Mouse (Mus musculus): ENCODE data around the gene Foxe3.
A peak's percentile ranks its signal among the peaks of the same experiment; 100 is the strongest.
"Not testable (repeated sequence)": the region's sequence is repeated elsewhere in the genome, so short reads cannot be mapped to it uniquely, and the experiment has no call there.

Gene Foxe3

DNA sequence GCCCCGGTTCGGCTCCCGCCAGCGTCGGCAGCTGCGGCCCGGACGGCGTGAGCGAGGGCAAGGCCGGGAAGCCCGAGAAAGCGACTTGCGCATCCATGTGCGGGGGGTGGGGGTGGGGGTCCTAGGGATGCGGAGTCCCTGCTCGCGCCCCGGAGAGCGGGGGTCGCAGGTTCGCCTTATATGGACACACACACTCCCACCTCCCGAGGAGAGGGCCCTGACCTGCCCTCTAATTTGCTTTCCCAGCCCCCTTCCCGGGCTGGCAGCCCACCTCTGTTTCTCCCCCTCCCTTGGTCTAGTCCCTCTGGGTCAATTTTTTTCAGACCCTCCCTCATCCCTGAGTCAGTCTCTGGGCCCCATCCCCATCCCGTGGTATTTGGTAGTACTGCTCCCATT lies at the start of gene Foxe3:
Foxe3 (minus strand) TSS at position 97 of the 396 bp plus-strand sequence.
- no peak for DNase-seq (ENCODE audit: low read depth)

DNA sequence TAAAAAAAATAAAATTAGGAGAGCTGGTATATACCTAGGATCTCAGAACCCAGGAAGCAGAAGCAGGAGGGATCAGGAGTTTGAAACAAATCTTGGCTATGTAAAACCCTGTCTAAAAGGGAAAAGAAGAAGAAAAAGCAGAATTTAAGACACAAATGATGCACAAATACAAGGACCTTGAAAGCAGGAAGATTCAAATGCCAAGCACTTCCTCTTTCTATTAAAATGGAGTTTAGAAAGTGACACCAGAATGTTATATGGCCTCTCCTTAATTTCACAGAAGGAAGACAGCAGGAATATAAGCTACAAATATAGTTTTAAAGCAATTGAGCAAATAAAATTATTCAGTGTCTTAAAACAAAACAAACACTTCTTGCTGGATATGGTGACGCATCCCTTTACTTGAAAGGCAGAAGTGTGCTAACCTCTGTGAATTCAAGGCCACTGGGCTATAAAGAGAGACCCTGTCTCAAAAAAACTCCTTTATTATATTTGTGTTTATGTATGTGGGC lies 47.5 kb upstream of the Foxe3 start:
- no peak for DNase-seq (ENCODE audit: low read depth)

DNA sequence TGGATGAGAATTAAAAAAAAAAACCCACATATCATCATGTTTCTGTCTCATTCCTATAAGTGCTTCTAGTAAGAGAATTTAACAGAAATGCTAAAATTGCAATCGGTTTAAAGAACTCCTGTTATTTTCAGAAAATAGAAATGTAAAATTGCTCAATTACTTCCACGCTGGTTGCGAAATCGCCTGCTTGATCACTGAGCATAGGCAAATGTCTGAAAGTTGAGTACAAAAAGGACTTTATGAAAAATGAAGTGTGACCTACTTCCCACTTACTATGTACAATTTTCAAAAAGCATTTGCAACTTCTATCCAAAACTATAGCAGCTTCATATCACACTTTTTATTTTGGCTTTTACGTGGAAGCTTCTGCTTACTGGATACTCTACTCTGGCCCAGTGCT lies 44.9 kb upstream of the Foxe3 start:
- DNase-seq (ENCODE audit: low read depth) = peak; percentile 68

DNA sequence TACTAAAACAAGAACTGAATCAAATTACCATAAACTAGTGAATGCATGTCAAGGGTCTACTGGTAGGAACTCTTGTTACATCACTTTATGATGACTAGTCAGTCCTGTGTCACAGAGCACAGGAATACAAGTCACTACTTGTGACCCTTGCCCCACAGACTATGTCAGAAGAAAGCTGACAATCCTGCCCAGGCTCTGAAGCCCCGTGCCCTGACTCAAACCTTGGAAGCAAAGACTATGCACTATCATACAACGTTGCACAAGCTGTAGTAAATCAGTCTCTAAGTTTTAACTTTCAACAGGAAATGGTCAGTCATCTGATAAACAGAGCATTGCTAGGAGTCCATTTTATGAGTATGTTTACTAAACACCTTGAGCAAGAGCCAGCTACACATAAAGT lies 35.1 kb upstream of the Foxe3 start:
- DNase-seq (ENCODE audit: low read depth) = not testable (repeated sequence)

DNA sequence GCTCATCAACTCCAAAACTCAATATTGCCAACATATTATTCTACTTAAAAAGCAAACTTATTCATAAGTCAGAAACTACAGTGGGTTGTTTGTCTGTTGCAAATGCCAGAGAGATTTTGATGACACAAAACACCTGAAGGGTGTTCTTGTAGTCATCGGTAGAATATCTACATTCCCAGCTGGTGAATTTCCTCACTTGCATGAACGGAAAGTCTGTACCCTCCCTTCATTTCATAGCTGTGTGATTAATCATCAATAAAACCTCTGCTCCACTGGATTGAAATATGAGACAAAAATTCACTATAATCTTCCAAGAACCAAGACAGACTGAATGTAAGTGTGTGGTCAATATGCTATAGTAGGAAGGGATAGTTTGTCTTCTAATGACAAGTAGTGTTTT lies 33.7 kb upstream of the Foxe3 start:
- peak; percentile 68 for DNase-seq (ENCODE audit: low read depth)

DNA sequence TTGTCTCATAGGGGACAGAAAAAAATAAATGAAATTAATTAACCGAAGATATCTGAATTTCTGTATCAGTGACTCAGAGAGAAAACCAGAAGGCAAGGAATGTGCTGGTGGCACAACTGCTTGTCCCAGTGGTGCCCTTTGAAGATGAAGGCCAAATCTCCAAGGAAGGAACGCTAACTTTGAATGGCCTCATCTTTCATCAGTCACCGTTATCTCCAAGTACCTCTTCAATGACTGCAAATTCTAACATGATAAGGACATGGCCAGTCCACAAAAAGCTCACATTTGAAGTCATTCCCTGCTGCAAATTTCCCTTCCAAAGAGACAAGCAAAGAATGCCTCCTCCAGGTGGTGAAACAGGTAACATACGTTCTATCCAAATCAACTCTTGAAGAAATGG lies 33.0 kb upstream of the Foxe3 start:
- no peak for DNase-seq (ENCODE audit: low read depth)

DNA sequence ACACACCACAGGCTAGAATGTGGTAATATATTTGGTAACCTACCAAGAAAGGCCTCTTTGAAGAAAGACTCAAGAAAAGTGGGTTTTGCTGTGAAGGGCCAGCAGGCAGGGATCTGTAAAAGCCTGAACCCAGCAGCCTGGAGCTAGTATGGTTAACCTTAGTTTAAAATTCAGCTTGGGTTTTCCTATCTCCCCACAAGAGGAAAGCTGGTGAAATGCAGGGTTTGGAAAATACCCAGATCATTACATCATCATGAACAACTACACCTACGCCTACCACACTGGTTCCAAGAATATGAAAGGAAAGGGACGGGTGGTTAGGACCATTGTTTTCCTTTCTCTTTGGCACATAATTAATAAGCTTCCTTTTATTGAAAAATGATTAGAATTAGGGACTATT lies 32.4 kb upstream of the Foxe3 start:
- DNase-seq (ENCODE audit: low read depth) = peak; percentile 59

DNA sequence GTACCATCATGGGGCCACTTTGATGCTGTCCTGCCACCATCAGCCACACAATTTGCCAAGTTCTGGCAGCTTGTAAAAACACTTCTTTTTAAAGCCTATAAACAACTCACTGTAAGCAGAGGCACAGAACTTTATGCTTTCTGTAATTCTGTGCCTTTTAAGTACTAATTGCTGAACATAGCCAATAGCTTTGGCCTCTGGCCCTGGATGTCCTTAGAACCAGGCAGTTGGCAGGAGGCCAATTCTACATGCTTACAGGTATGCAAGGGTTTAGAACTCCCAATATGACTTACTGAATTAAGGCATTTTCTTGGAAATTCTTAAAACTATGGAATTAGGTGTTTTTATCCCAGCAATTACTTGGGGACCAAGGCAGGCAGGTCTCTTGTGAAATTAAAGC lies 31.6 kb upstream of the Foxe3 start:
- peak; percentile 37 for DNase-seq (ENCODE audit: low read depth)

DNA sequence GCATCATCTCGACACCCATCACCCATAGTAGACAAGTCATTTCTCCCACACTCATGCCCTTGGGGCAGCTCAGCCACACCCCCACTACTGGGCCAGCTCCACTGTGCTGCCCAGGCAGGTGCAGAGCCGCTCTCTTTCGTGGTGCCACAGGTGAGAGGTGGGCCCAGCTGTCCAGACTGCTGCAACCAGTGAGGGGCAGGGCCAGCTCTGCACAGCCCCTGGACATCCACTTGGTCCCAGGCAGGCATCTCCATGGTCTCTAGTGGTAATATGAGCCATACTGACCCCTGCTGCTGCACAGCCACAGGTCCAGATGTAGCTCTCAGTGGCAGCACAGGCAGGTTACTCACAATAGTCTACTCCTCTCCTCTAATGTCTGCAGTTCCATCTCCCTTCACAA lies 27.4 kb upstream of the Foxe3 start:
- no peak for DNase-seq (ENCODE audit: low read depth)

DNA sequence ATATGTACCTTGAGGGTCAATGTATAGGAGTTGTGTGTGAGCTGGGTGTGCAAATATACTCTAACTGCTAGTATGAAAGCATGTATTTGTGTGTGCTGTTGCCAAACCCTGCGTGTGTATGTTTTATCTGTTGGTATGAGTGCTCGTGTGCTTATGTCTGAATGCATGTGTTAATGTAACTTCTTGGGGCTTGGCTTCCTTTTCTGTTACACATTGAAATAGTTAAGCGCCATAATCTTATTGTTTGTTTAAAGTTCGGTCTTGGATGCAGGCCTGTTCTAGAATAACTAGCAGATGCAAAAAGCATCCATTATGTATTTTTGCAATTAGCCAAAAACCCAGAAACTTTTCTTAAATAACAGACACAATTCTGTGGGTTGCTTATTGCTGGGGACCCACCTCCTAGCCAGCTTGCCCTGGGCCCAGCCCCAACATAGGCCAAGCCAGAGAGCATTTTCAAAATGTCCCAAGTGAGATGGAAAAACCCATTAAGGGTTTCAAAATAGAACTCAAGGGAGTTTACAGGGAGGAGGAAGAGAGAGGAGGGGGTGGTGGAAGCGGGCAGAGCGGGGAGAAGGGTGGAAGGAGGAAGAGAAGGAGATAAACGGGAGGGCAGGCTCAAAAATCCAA lies 22.2 kb upstream of the Foxe3 start:
- peak; percentile 77 for DNase-seq (ENCODE audit: low read depth)

DNA sequence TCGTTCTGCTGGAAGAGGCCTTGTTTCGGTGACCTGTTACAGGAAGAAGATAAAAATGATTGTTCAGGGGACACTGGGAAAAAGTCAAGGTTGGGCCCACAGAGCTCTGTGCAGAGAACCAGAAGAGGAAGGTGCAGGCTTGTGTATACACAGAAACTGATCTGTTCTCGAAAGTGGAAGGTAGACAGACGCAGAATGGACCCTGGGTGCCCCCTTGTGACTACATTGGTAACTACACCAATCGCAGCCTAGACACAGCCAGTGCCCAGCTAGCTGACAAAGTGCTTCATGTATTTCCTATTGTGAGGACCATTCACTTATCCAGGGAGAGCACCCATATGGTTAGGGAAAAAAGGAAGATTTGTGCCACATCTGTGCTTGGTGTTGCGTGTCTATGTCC lies 21.6 kb upstream of the Foxe3 start:
- DNase-seq (ENCODE audit: low read depth) = peak; percentile 94

DNA sequence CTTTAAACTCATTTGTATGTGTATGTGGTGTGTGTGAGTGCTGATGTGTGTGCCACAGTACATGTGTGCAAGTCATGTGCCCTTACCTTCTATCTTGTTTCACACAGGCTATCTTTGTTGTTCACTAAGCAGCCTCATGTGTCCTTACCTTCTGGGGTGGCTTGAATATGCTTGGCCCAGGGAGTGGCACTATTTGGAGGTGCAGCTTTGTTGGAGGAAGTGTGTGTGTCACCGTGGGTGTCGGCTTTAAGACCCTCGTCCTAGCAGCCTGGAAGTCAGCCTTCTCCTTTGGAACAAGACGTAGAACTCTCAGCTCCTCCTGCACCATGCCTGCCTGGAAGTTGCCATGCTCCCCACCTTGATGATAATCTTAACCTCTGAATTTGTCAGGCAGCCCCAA lies 20.6 kb upstream of the Foxe3 start:
- no peak for DNase-seq (ENCODE audit: low read depth)

DNA sequence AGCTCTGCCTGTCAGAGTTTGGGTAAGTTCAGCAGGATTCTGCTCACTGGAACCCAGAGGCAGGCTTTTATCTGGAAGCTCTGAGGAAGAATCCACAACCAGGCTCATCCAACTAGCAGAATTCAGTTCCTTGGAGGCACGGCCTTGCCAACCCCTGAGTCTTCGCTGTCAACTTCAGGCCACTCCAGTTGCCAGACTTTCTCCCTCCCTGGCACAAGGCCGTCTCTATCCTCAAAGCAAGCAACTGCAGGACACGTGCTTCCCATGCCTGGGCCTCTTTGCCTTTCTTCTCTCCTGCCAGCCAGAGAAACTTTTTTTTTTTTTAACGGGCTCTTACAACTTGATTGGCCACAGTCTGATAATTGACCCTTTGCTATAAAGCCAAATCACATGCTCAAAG lies 19.2 kb upstream of the Foxe3 start:
- DNase-seq (ENCODE audit: low read depth) = no peak

DNA sequence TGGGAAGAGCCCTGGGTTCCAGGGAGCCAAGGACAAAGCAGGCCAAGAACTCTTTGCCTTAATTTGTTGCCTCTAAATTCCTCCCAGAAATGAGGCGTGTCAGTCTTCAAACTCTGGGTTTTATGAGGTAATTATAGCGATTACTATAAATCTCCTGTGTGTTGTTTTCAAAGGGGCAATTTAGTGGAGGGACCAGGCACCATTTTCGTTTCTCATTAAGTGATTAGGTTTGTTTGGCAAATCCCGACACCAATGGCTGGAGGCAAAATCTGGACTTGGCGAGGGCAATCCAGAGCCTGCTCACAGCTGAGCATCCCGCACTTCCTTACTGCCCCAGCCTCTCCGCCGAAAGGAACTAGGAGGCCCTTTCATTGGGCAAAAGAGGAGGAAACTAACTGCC lies 16.8 kb upstream of the Foxe3 start:
- no peak for DNase-seq (ENCODE audit: low read depth)

DNA sequence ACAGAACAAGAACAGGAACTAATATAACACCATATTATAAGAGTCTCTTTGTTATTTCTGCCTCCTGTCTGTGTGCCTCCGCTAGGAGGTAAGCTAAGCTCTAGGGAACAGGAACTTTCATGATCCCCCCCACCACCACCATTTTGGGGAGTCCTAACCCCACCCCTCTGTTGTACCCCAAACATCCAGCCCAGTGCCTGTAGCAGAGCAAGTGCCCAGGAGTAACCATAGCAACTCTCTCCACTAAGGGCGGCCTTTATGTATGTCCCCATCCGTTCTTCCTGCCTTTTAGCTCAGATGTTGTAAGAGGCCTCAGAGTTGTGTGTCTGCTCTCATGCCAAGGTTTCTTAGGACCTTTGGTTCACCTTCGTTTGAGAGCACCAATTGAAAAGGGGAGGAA lies 16.3 kb upstream of the Foxe3 start:
- DNase-seq (ENCODE audit: low read depth) = no peak

DNA sequence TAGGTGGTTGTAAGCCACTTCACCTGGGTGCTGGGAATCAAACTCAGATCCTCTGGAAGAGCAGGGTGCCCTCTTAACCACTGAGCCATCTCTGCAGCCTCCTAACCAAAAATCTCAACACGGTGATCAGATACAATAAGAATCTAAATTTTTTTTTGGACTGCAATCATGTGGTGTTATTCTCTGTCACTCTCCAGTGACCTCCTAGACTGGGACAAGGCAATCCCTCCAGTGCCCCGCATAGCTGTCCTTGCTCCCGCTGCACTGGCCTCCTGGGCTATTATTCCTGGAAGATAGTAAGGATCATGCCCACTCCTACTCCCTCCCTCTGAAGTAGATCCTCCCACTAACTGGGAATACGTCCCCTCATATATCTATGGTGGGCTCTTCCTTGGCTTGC lies 15.5 kb upstream of the Foxe3 start:
- DNase-seq (ENCODE audit: low read depth) = no peak

DNA sequence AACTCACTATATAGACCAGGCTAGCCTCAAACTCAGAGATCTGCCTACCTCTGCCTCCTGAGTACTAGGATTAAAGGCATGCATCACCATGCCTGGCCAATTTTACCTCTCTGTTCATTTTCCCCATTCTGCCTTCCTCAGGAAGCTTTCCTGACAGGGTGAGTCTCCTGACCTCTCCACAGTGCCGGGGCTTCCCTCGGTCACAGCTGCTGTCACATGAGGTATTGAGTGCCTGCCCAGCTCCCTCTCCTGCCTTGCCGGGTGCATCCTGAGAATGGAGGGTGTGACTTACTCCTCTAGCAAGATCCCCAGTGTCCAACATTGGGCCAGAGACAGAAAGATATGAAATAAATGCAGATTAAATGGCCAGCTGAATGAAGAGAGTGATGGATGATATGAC lies 12.4 kb upstream of the Foxe3 start:
- DNase-seq (ENCODE audit: low read depth) = no peak

DNA sequence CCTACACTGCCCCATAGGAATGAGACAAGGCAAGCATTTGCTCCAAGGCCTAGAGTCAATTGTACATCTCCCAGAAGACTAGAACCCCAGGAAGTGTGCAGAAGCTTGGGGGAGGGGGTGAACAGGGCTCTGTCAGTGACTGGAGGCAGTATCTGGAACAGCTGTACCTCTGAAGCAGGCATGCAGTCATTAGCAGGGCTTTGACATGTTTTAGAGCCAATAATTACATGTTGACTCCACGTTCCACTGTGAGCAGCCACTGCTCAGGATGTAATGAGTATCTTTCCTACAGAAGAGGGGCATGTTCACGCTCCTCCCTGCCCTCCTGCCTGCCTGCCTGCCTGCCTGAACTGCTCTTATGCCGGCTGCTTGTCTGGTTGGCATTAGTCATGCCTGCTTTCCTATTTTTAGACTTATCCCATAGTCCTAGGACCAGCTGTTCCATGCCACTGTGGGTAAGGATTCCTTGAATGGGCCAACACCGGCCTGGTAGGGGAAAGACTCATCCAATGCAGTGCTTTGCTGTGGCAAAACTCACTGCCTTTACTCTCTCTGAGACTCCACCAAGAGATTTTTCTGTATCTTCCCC lies 11.7 kb upstream of the Foxe3 start:
- DNase-seq (ENCODE audit: low read depth) = peak; percentile 42

DNA sequence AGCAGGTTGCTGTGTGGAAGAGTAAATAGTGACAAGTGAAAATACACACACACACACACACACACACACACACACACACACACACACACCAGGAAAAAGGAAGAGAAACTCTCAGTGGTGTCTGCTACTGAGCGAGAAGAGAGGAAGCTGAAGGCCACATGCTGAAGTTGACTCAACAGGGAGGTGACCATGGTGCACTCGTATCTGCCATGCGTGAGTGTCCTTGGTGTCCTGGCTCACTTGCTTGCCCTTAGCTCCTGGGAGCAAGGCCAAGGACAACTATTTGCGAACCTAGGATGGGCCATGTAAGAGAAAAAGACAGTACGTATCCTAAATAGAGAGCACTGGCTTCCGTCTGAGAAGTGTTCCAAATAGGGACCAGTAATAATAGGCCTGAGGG lies 8.4 kb upstream of the Foxe3 start:
- no peak for DNase-seq (ENCODE audit: low read depth)

DNA sequence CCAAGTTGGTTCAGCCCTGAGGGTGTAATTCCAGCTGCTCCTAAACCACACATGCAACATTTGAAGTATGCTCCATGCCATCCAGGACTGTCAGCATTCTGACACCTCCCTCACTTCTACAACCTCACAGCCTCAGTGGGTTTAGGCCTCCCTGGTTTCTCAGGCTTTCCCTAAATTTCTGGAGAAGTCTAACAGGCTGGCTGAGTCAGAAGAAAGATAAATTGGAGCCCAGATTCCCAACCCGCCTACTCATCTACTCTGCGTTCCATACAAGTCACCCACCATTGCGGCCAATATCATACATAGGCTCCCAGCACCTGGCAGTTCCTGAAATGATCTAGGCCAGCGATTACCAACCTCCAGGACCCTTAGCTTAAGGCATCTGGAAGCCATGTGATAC lies 6.9 kb upstream of the Foxe3 start:
- DNase-seq (ENCODE audit: low read depth) = no peak

DNA sequence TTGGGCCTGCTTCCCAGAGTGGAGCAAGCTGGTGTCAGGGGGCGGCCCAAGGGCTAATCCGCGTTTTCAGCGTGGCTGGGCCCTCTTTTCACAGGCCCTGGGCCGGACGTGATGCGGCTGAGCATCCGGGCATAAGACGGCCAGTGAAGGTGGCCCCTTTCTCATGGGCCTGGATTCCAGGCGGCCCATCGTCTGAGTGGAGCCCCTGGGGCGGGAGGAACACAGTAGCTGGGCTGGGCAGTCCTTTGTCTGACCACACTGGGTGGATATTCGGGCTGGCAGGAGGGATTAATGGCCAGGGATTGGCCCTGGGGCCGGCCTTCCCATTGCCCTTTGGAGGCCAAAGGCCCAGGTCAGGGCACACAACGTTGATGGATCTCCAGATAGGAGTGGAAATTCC lies 3.3 kb upstream of the Foxe3 start:
- no peak for DNase-seq (ENCODE audit: low read depth)

DNA sequence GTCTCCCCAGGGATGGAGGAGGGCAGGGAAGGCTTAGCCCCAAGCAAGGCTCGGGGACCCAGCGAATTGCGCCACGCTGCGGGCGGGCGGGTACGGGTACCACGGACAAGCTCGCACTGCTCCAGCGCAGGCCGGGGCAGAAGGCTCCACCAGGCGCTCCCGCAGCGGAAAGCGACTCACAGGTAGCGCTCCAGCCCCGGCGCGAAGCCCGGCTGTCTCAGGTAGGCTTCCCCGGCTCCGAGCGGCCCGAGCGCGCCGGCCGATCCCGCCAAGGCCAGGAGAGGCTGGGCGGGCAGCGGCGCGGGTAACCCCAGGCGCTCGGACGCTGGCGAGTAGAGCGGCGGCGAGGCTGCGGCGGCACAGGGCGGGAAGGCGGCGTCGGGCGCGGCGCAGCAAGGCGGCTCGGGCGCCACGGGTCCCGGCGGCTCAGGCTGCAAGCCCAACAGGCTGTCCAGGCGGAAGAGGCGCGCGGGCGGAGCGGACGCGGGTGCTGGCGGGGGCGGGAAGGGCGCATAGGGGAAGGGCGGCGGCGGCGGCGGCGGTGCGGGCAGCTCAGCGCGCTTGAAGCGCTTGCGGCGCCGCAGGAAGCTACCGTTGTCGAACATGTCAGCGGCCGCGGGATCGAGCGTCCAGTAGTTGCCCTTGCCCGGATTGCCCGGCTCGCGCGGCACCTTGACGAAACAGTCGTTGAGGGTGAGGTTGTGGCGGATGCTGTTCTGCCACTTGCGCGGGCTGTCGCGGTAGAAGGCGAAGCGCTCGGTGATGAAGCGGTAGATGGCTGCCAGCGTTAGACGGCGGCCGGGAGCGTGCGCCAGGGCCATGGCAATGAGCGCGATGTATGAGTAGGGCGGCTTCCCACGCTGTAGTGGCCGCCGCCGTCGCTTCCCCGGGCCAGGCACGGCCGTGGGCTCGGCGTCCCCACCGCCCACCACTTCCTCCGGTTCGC lies 569 bp downstream of the Foxe3 start:
- DNase-seq (ENCODE audit: low read depth) = no peak

DNA sequence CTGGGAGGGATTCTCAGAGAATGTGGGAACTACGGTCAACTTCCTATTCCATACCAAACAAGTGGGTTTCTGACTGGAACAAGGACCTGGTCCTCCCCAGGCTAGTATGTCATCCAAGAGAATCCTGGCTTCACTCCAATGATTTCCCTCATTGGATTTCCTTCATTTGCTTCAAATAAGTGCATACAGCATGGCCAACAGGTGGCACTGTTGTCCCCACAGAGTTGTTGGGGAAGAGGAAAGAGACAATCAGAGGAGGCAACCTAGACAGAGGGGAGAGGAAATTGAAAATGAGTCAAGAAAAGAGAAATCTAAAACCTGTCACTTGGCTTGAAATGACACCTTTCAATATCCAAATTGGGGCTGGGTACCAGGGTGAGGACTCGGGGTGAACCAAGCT lies 8.7 kb downstream of the Foxe3 start:
- DNase-seq (ENCODE audit: low read depth) = peak; percentile 90

All from NIH3T3 (cell line).